Mouse (Mus musculus): ENCODE data around the gene Cmtm4. TPM values are rescaled to one million over a fixed set of nuclear protein-coding genes. Genes with fewer than 3 reads are reported as not detected.

Cmtm4 gene
- polyA plus RNA-seq, 1 experiment from 2014 or later: 1.7 TPM

- Histone ChIP-seq H3K27ac (ENCODE audit: poor library complexity, severe bottlenecking) (no peak overlapping the region), H3K9me3 (replicated peaks) (no peaks in the 10 kb centered on the region), H3K4me3 (no peak overlapping the region), H3K27me3 (replicated peaks) (no peaks in the 10 kb centered on the region), H3K9ac (no peak overlapping the region), H3K4me2 (no peak overlapping the region), H3K36me3 (peaks cover 45% of the 10 kb centered on the region), H3K4me1 (replicated peaks) (peaks cover 24% of the 10 kb centered on the region)
- no peak for ATAC-seq (ENCODE audit: insufficient number of reproducible peaks, low FRiP score)
- WGBS: 61% methylated on average over 5 of the region's 5 CpGs
Measured at GRCm38 (mm10) chr8:104348971-104349370, 46.6 kb downstream of the Cmtm4 start.

DNA sequence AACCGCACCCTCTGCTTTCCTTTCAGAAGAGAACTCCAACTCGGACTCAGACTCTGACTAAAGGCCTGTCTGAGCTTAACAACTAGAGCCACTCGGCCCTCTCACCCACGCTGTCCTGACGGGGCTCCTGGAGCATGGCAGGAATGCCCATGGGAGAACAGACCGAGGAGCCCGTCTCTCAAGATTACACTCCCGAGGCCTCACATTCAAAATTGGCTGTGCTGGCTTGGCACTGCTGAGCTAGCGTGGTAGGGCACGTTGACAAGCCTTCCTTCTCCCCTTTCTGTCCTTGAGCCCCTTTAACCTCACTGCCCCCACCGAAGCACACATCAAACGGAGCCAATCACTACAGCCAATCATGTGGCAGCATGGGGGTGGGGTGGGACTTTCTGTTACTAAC, 48.9 kb downstream of the Cmtm4 start:
- peaks cover 31% of the 10 kb centered on the region for H3K4me1 ChIP-seq (replicated peaks)
- H3K4me3 ChIP-seq: no peak overlapping the region
- no peaks in the 10 kb centered on the region for H3K9me3 ChIP-seq (replicated peaks)
- peak overlapping the region; percentile 29; the same call in 1 of the 2 replicates for H3K9ac ChIP-seq
- no peak overlapping the region for H3K4me2 ChIP-seq
- WGBS: 32% methylated on average over 12 of the region's 12 CpGs
- H3K36me3 ChIP-seq: peaks cover 41% of the 10 kb centered on the region
- no peak for ATAC-seq (ENCODE audit: insufficient number of reproducible peaks, low FRiP score)
- H3K27ac ChIP-seq (ENCODE audit: poor library complexity, severe bottlenecking): no peak overlapping the region
- H3K27me3 ChIP-seq (replicated peaks): no peaks in the 10 kb centered on the region

GRCm38 (mm10) chr8:104344622-104345021, 51.0 kb downstream of the Cmtm4 start:
- no peak overlapping the region for H3K9ac ChIP-seq
- H3K36me3 ChIP-seq: peaks cover 41% of the 10 kb centered on the region
- H3K4me1 ChIP-seq (replicated peaks): peaks cover 37% of the 10 kb centered on the region
- no peak overlapping the region for H3K4me2 ChIP-seq
- WGBS: 86% methylated on average over 5 of the region's 5 CpGs
- H3K27me3 ChIP-seq (replicated peaks): no peaks in the 10 kb centered on the region
- no peaks in the 10 kb centered on the region for H3K9me3 ChIP-seq (replicated peaks)
- H3K27ac ChIP-seq (ENCODE audit: poor library complexity, severe bottlenecking): no peak overlapping the region
- no peak overlapping the region for H3K4me3 ChIP-seq
- no peak for ATAC-seq (ENCODE audit: insufficient number of reproducible peaks, low FRiP score)

GRCm38 (mm10) chr8:104343957-104344356, 51.6 kb downstream of the Cmtm4 start:
- 13% methylated on average over 7 of the region's 7 CpGs for WGBS
- H3K9ac ChIP-seq: no peak overlapping the region
- peak; percentile 33; the same call in 1 of the 2 replicates for ATAC-seq (ENCODE audit: insufficient number of reproducible peaks, low FRiP score)

GRCm38 (mm10) chr8:104342426-104342825, 53.2 kb downstream of the Cmtm4 start:
- ATAC-seq (ENCODE audit: insufficient number of reproducible peaks, low FRiP score): no peak
- no peak overlapping the region for H3K4me3 ChIP-seq
- H3K9ac ChIP-seq: no peak overlapping the region
- peaks cover 35% of the 10 kb centered on the region for H3K4me1 ChIP-seq (replicated peaks)
- no peak overlapping the region; the same call in 1 of the 2 replicates for H3K4me2 ChIP-seq
- no peaks in the 10 kb centered on the region for H3K9me3 ChIP-seq (replicated peaks)
- no peak overlapping the region for H3K27ac ChIP-seq (ENCODE audit: poor library complexity, severe bottlenecking)
- peaks cover 31% of the 10 kb centered on the region for H3K36me3 ChIP-seq
- 54% methylated on average over 5 of the region's 5 CpGs for WGBS
- H3K27me3 ChIP-seq (replicated peaks): no peaks in the 10 kb centered on the region

More at GRCm38 (mm10) chr8:104343957-104344356, 51.6 kb downstream of the Cmtm4 start:
- Histone ChIP-seq H3K4me1 (replicated peaks) (peaks cover 37% of the 10 kb centered on the region), H3K9me3 (replicated peaks) (no peaks in the 10 kb centered on the region), H3K4me2 (no peak overlapping the region), H3K36me3 (peaks cover 41% of the 10 kb centered on the region), H3K27me3 (replicated peaks) (no peaks in the 10 kb centered on the region), H3K4me3 (no peak overlapping the region), H3K27ac (ENCODE audit: poor library complexity, severe bottlenecking) (no peak overlapping the region)

GRCm38 (mm10) chr8:104341678-104342077, 53.9 kb downstream of the Cmtm4 start:
- Histone ChIP-seq H3K9me3 (replicated peaks) (no peaks in the 10 kb centered on the region), H3K27ac (ENCODE audit: poor library complexity, severe bottlenecking) (peak overlapping the region; percentile 35; the same call in 1 of the 2 replicates), H3K36me3 (peaks cover 25% of the 10 kb centered on the region), H3K27me3 (replicated peaks) (no peaks in the 10 kb centered on the region), H3K4me2 (peak overlapping the region; percentile 88), H3K4me1 (replicated peaks) (peaks cover 29% of the 10 kb centered on the region), H3K9ac (peak overlapping the region; percentile 93), H3K4me3 (peak overlapping the region; percentile 65)
- ATAC-seq (ENCODE audit: insufficient number of reproducible peaks, low FRiP score): no peak
- 46% methylated on average over 6 of the region's 6 CpGs for WGBS

- peaks cover 20% of the 10 kb centered on the region for H3K36me3 ChIP-seq
- WGBS: 1% methylated on average over 24 of the region's 24 CpGs
- ATAC-seq (ENCODE audit: insufficient number of reproducible peaks, low FRiP score): peak; percentile 79
- peak overlapping the region; percentile 93 for H3K9ac ChIP-seq
- H3K9me3 ChIP-seq (replicated peaks): no peaks in the 10 kb centered on the region
- no peaks in the 10 kb centered on the region for H3K27me3 ChIP-seq (replicated peaks)
- H3K27ac ChIP-seq (ENCODE audit: poor library complexity, severe bottlenecking): peak overlapping the region; percentile 91
- H3K4me1 ChIP-seq (replicated peaks): peaks cover 23% of the 10 kb centered on the region
- H3K4me2 ChIP-seq: peak overlapping the region; percentile 88
- peak overlapping the region; percentile 65 for H3K4me3 ChIP-seq
Measured at GRCm38 (mm10) chr8:104341106-104341561, 54.5 kb downstream of the Cmtm4 start.

GRCm38 (mm10) chr8:104340233-104341105, 55.1 kb downstream of the Cmtm4 start:
- ATAC-seq (ENCODE audit: insufficient number of reproducible peaks, low FRiP score): peak; percentile 79
- H3K9me3 ChIP-seq (replicated peaks): no peaks in the 10 kb centered on the region
- peaks cover 22% of the 10 kb centered on the region for H3K4me1 ChIP-seq (replicated peaks)
- peak overlapping the region; percentile 65 for H3K4me3 ChIP-seq
- H3K36me3 ChIP-seq: peaks cover 13% of the 10 kb centered on the region
- peak overlapping the region; percentile 91 for H3K27ac ChIP-seq (ENCODE audit: poor library complexity, severe bottlenecking)
- peak overlapping the region; percentile 93 for H3K9ac ChIP-seq
- H3K4me2 ChIP-seq: peak overlapping the region; percentile 88
- under 1% methylated on average over 48 of the region's 54 CpGs for WGBS
- H3K27me3 ChIP-seq (replicated peaks): no peaks in the 10 kb centered on the region

DNA sequence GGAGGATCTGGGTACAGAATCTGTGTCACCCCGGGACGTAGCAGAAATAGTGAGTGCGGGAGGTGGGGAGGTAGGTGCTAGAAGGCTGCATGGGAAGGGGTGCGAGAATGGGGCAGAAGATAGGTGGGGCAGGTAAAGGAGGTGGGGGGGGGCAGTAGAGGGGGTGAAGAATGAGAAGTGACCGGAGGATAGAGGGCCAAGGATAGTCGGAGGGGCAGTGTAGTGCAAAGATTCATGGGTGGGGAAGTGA, 55.7 kb downstream of the Cmtm4 start:
- Histone ChIP-seq H3K9ac (peak overlapping the region; percentile 93), H3K27ac (ENCODE audit: poor library complexity, severe bottlenecking) (peak overlapping the region; percentile 91), H3K4me1 (replicated peaks) (peaks cover 22% of the 10 kb centered on the region), H3K4me3 (peak overlapping the region; percentile 65), H3K27me3 (replicated peaks) (no peaks in the 10 kb centered on the region), H3K4me2 (peak overlapping the region; percentile 88), H3K36me3 (peaks cover 7% of the 10 kb centered on the region), H3K9me3 (replicated peaks) (no peaks in the 10 kb centered on the region)
- WGBS: 1% methylated on average over 6 of the region's 6 CpGs
- no peak; the same call in 1 of the 2 replicates for ATAC-seq (ENCODE audit: insufficient number of reproducible peaks, low FRiP score)

- Histone ChIP-seq H3K27me3 (replicated peaks) (no peaks in the 10 kb centered on the region), H3K27ac (ENCODE audit: poor library complexity, severe bottlenecking) (peak within 1 kb of the TSS; percentile 91), H3K9me3 (replicated peaks) (no peaks in the 10 kb centered on the region), H3K36me3 (peaks cover 2% of the 10 kb centered on the region), H3K4me3 (peak within 1 kb of the TSS; percentile 65), H3K4me2 (peak within 1 kb of the TSS; percentile 88), H3K4me1 (replicated peaks) (peaks cover 20% of the 10 kb centered on the region), H3K9ac (peak within 1 kb of the TSS; percentile 93)
- WGBS: 22% methylated on average over 15 of the region's 18 CpGs
- ATAC-seq (ENCODE audit: insufficient number of reproducible peaks, low FRiP score): no peak
Measured at GRCm38 (mm10) chr8:104339229-104339982, 56.2 kb downstream of the Cmtm4 start, which contains the start of gene Cmtm3. Cmtm3 (plus strand) TSS chr8:104339410.

DNA sequence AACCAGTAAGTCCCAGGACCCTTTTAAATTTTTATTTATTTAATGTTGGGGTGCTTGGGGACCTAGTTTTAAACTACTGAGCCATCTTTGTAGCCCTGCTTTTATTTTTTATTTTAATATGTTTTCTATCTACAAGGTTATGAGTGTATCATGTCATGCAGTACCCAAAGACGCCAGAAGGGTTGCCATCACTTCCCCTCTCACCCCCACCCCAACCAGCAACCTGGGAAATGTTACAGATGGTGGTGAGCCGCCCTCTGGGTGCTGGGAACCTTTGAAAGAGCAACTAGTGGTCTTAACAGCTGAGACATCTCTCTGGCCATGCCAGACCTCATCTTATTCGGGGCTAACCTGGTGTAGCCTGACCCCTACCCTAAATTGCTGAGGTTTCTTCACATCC, 57.7 kb downstream of the Cmtm4 start:
- ATAC-seq (ENCODE audit: insufficient number of reproducible peaks, low FRiP score): no peak
- Histone ChIP-seq H3K27ac (ENCODE audit: poor library complexity, severe bottlenecking) (no peak overlapping the region), H3K36me3 (no peaks in the 10 kb centered on the region), H3K4me2 (no peak overlapping the region), H3K9ac (no peak overlapping the region), H3K9me3 (replicated peaks) (no peaks in the 10 kb centered on the region), H3K4me1 (replicated peaks) (peaks cover 13% of the 10 kb centered on the region; the same call in 1 of the 2 replicates), H3K27me3 (replicated peaks) (no peaks in the 10 kb centered on the region), H3K4me3 (no peak overlapping the region)
- 46% methylated on average over 3 of the region's 3 CpGs for WGBS
